Mouse (Mus musculus) thymus, postnatal 14 days (tissue): ENCODE results near the gene Rai14.

Source experiments
- DNase-seq: peaks from one replicate; pipeline ENCODE4 v3.0.0; 2021

Rai14 gene

DNA sequence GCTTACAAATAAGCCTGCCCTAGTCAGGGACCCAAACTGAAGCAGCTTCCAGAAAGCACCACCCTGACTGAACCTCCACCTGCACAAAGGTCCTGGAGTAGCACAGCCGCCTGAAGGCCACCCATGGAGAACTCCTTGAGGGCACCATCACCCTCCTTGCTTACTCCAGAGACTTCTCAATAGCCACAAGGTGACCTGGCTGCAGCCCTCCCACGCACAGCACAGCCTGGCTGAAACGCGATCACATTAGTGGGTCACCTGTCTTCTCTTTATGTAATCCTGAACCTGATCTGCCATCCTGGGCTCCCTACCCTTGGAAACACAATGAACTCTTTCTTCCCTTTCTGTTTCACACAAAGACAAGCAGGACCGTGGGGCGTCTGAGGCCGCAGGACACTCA lies 27.1 kb downstream of the Rai14 start:
- DNase-seq: no peak

DNA sequence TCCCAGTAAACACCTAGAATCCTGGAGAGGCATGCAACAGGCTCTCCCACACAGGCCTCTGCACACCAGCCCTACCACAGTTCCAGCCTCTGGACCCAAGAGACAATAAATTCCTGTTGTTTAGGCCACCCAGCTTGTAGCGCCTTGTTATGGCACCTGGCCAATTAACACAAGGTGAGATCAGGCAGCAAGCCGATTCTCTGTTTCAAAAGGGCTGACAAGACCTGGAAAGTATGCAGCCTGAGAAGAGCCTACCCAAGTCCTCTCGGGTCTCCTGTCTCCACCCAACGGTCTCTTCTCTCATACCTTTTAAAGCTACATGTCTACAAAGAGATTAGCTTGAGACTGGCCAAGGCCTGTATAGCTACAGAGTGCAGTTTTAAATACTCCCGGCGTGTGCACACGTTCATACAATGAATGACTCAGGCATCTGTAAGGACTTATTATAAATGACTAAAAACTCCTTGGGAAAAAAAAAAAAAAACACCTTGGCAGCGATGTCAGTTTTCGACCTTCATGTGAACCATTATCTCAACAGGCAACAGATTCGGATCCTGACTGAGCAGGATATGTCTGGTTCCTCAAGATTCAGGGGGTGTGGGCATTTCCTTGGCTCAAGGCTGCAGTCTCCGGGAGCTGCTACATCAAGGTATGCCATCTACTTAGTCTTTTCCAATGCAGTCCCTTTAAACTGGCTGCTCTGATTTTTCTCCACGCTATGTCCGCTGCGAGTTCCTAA lies 28.6 kb downstream of the Rai14 start:
- no peak for DNase-seq

DNA sequence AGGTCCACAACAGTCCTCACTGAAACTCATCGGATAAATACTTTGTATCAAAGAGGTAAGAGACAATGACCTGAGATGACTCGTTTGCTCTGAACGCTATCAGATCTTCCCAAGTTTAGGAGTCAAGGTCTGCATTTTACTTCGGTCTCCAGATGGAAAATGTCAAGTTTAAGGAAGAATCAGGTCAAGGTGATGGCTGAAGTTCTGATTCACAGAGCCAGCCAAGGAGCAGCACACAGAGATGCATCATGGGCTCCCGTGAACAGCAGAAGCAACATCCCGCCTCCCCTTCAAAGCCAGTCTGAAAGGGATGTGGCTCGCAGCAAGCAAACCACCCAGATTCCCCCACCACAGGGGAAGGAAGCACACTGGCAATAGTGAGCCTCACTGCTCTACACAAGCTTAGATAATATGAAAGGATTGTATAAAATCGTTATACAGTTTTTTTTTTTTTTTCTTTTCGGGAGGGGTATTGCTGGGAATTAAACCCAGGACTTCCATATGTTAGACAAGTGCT lies 30.7 kb downstream of the Rai14 start:
- no peak for DNase-seq

DNA sequence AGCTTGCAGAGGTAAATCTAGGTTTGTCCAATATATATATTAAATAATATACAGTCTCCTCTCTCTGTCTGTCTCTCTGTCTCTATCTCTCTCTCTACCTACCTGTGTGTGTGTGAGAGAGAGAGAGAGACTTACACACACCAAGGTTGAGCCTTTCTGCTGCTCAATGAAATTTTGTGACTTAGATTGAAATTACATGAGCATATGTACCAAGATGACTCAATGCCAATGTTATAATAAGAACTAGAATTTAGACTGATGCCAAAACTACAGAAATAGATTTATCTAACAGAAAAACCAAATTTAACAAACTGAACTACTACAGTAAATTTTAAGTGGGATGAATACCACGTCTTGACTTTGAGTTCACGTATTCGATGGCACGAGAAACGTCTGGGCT lies 33.9 kb downstream of the Rai14 start:
- DNase-seq: no peak

DNA sequence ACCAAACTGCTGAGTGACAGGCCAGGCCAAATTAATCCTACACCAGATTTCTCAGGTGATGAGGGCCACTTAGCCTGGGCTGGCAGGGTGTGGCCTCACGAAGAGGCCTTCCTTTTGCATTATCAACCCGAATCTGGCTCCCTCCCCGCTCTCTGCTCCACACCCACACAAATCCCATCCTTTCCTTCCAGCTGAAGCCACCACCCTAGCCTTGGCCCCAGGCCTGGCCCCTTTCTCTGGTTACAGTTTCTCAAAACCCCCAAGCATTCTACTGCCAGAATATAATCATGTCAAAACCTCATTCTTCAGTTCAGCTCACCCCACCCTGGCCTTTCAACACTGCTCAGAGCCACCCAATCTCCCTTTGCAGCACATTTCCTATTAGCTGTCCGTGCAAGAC lies 34.9 kb downstream of the Rai14 start:
- DNase-seq: no peak

DNA sequence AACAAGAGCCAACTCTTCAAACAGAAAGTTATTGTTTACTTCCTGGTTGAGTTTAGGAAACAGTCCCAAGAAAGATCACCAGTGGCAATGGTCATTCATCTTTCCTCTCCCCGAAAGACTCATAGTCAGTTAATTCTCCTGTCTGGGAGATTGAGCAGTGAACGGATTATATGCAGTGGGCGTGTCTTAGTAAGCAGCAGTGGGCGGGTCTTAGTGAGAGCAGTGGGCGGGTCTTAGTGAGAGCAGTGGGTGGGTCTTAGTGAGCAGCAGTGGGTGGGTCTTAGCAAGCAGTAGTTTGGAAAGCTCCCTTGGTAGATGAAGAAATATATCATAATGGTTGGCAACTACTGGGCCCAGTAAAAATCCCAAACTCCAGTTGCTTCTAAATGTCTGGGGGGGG lies 38.6 kb downstream of the Rai14 start:
- DNase-seq: no peak

DNA sequence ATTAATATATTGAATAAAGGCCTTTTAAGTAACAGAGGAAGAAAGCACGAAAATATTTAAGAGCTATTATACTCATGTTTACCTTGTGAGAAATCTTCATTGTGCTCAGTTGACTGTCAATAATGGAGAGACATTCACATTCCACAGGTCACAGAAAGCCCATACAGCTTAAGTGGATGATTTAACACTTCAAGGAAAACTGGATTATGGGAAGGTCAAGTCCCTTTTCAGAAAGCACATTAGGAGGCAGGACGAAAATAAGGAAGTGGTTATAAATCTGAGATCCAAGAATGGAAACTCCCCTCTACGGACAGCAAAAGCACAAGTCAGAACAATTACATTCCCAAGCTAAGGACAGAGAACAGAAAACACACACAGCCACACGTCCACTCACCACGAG lies 41.5 kb downstream of the Rai14 start:
- no peak for DNase-seq

DNA sequence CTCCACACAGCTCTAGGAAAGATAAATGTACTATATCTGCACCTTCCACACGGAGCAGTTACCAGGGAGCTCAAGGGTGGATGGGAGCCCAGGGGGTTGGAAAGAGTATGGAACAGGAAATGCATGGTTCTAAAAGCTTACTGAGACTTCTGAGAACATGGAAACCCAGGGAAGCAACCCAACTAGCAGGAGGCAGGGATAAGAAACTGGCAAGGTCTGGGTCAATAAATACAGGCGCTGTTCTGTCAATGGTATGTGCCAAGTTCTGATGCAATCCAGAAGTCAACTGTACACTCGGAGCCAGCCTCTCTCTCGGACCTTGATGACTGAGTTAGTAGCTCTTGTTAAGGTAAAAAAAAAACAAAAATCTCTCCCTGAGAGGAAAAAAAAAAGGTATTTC lies 42.6 kb downstream of the Rai14 start:
- no peak for DNase-seq

DNA sequence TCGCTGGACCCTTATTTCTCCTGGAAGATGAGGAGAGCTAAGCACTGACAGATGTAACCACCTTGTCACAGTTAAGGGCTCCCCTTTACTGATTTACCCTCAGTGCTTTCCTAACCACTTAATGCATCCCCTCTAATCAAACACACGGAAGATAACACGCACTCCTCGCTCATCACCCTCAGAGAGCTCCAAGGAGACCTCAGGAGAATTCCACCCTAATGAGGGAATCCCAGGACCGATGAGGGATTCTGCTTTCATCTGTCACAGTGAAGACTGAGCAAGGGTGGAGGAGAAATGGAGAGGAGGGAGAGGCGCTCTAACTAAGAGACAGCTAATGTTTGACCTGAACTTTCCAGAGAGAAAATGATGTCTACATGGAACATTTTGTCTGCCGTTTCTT lies 44.3 kb downstream of the Rai14 start:
- no peak for DNase-seq

DNA sequence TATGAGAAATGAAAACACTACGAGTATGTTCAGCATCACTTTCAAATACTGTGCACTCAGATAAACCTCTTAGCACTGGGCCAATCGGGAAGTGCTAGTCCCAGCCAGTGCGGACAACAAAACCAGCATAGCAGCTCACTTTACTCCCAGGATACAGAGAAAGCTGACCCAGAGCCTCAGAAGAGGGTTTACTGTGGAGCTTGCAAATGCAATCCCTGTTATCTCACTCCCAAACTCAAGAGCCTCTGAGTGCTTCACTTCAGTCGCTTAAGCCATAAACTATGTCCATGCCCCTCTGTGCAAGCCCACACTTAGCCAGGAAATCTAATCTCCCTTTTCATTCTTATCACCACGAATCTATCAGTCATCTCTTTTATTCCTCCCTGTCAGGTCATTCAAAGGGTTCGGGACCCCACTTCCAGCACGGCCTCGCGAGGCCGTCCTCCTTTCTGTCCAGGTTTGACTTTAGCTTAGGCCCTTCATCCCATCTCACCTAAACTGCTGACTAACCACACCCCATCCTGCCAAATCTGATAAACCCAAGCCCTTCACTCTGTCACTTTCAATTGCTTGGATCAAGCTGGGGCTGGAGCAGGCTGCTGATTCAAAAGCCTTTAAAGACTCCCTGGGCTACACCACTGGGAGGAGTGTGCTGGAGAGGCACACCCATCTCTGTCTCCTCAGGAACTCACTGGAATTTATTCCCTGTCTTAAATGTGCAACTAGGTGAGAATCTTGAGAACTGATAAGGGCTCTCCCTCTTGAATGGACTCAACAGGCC lies 46.1 kb downstream of the Rai14 start:
- no peak for DNase-seq

DNA sequence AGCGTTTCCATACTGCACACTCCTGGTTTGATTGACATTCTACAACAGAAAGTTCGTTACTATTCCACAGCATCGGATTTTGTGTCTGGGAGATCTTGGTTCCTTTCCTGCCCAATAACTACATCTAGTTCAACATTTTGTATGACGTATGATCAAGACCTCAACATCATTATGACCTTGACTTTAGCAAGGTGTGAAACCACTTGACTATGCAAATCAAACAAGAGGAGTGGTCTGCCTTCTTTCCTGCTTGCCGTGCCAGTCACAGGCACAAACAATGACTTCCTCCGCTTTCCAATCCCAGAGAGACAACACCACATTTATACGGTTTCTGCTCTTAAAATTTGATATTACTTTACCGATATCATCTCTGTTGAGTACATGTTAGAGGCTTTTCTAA lies 48.6 kb downstream of the Rai14 start:
- no peak for DNase-seq

DNA sequence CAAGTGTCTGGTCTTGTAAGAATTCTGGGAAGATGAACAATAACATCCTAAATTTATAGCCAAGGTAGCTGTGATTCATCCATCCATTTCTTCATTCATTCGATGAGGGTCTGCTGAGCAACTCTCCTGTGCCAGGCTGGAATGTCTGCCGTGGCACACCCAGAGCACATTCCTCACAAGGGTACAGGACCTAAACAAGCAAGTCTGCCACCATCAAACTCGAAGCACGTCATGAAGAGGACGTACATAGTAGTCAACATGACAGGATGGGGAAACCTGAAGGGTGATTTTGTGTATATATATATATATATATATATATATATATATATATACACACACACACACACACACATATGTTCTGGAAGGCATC lies 49.9 kb downstream of the Rai14 start:
- DNase-seq: no peak

DNA sequence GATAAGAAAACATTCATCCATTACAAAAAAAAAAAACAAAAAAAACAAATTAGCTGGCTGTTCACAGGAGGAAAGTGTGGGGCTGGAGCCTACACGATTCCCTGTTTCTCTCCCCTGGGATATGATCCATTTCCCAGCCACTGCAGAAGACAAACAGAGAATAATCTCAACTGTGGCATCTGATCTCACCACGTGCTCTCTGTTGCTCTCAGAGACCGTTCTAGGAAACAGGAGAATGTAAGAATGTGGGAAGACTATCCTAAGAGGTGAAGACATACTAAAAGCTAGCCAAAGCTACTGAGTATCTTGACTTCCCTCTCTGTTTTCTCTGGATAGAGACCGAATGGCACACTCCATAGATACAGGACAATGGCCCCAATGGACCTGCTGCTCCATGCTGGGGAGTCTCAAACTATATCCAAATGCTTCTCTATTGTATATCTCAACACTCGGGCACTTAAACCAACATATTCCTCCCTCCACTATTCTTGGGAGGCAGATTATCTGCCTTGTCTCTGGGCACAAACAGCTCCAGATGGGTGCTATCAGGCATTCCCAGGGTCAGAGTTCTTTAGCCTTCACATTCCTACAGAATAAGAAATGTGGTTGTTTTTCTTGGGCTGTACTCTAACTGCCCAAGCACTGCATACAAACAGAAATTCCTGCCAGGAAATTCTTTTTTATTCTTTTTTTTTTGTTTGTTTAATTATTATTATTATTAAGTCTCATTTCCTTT lies 50.5 kb downstream of the Rai14 start:
- DNase-seq: no peak

DNA sequence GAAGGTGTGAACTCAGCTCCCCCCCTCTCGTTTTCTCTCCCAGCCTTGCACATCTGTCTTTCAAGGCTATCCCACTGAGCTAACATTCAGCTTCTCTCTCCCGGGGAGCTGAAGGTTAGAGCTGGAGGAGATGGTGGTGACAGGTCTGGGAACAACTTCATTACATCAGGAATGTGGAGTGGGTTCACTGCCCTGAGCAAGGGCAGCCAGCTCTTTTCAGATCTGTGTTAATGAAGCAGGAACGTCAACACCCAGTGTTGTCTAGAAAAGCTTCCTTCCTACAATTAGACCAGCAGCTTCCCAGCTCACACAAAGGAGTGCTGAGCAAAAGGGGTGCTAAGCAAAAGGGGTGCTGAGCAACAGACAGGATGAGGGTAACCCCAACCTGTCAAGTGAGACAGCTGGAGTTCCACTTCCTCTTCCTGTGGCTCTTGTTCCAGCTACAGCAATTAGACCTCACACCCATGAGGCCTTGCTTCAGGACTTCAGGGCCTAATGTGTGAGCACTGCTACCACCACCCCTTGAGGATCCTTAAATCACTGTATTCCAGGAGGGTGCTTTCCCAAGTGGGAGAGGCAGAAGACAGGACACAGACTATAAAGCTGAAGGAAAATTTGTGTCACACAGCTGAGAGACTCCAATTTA lies 52.3 kb downstream of the Rai14 start:
- DNase-seq: peak; percentile 32

DNA sequence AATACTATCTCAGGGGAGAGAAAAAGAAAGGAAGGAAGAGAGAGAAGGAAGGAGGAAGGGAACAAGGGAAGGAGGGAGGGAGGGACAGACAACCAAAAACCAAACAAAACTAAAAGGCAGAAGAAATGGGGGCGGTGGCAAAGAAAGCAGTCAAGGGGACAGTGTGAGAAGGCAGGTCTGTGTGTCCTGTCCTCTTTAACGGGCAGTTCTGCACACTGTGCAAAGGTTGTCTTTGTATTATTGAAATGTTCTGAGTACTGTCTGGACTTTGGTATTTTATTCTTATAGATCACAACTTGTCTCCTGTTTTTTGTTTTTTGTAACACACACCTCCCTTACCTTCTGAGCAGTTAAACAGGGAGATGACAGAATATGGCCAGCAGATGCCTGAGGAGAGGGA lies 55.6 kb downstream of the Rai14 start:
- DNase-seq: no peak

DNA sequence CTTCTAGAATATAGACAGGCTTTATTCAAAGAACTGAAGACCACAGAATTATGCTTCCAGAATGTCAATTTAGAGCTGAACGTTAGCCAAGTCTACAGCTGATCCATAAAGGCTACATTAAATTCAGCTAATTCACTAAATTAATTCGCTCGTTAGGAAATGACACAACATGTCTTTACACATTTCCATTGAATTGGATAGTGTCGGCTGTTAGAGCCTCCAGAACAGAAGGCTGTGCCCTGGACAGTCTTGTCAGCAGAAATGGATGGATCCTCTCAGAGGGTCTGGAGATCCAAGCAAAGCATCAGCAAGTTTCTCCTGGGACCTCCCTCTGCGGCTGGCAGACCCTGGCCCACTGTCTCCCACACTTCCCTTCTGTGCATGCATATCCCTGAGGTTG lies 58.3 kb downstream of the Rai14 start:
- no peak for DNase-seq

DNA sequence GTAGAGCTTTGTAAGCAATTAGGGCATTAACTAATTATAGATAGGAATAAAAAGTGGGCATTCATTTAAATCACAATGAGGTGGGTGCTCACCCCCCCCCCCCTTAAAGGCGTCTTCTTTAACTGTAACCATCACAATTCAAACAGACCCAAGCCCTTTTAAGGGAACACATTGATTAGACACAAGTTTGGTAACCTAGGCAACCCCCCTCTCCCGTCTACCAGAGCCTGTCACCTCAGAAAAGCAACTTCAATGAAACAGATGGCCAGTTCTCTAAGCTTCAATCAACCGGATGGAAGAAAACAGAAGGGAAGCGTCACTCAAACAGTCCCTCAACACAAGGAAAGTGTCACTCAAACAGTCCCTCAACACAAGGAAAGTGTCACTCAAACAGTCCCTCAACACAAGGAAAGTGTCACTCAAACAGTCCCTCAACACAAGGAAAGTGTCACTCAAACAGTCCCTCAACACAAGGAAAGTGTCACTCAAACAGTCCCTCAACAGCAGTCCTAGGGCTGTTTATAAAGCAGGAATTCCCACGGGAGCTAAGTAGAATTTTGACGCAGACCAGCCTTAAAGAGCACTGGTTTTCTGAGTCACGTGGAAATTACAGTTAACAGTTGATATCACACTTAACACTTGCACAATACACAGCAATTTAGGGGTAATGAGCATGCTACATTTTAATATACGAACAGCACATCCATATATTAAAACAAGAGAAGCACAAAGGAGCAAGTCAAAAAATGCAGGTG lies 59.1 kb downstream of the Rai14 start:
- no peak for DNase-seq

DNA sequence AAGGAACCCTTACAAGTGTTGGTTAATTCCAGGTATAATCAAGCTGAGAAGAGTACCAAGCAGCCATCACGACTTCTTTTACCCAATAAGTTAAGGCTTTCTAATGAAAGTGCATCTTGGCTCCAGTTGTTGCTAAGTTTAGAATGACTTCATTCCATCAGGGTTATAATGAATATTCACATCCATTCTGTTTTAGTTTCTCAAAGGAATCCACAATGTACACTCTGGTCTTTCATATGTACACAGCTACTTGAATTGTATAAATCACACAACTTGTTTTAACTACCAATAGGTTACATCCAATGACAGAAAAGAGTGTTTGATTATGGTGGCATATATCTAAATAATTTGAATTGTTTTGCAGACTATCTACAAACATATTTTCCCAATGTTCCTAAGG lies 59.7 kb downstream of the Rai14 start:
- DNase-seq: no peak

DNA sequence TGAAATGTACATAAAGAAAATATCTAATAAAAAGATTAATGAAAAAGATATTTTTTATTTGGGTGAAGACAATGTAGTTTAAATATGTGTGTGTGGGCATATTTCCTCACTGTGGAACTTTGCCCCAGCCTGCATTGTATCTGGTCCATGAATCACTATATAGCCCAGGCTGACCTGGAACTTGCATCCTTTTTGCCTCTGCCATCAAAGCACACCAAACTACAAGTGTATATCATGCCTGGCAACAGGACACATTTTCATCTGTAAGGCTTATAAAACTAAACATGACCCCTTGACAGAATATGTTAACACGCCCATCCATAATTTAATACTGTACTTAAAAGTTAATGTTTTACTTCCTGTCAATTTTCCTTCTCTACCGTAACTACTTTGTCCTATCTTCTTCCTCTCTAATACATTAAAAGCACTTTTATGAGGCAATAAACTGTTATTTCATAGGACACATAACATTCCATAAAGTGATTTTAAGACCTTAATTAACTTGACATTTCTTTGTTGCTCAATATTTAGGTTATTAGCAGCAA lies 61.4 kb downstream of the Rai14 start:
- DNase-seq: no peak

DNA sequence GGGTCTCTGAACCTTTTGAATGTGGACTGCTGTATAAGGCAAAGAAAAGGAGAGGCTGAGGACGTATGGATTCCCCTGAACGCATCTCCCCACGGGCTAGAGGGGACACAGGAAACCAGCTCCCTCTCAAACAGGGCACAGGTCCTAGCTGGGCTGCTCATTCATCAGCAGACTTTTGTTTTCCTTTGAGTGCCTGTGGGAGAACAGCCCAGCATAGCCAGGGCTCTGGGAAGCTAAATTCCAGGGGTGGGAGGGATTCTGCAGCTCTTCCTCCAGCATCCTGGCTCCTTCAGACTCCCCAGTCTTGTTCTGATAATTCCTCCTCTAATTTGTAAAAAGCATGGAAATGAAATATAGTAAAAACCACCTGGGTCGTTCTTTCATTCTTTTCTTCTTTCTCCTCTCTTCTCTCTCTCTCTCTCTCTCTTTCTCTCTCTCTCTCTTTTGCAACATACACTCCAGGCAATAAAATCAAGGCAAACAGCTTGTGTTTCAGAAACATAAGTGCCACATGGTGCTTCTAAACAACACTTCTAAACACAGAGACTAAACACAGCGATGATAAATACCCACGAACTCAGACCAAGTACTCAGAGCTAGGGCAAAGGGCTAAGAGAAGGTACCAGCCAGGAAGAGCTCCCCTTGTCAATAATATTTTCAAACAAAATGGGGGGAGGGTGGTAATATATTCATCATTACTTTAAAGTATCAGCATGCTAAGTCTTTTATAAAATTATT lies 65.9 kb downstream of the Rai14 start:
- no peak for DNase-seq

DNA sequence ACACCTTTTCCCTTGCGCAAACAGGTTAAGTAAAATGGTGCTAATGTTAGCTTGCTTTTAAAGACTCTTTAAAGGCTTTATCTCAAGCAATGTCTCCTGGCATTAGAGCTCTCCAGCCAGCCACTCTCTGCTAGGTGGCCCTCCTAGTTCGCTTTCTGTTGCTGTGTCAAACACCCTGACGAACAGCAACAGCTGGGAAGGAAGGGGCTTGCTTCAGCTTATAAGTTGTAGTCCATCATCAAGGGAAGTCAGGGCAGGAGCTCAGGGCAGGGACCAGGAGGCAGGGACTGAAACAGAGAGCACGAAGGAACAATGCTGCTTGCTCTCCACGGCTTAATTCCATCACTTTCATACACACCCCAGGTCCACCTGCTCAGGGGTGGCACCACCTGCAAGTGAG lies 68.1 kb downstream of the Rai14 start:
- no peak for DNase-seq

DNA sequence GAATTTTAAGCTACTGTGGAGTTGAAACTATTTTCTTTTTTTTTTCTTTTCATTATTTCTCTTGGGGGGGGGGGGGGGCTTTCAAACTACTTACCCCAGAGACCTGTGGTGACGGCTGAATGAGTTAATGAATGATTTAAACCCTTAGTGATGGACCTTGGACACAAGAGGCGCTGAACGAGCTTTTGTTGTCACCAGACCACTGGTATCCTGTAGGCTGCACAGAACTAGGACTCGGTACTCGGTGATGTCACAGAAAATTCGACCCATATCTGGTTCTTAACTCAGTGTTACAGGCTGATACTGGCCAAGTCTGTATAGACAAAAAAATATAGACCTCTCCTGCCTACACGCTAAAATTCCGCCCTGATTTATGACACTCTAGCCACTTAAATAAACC lies 69.3 kb downstream of the Rai14 start:
- DNase-seq: no peak
